Mouse (Mus musculus) gonadal fat pad, adult 2 months (tissue): ENCODE results near the gene Phf21b. TPM values are rescaled to one million over a fixed set of nuclear protein-coding genes. Genes with fewer than 3 reads are reported as not detected.
A peak's percentile ranks its signal among the peaks of the same experiment; 100 is the strongest.
"Not testable (repeated sequence)": the region's sequence is repeated elsewhere in the genome, so short reads cannot be mapped to it uniquely, and the experiment has no call there.

ENCODE experiments used
- DNase-seq: peaks from one replicate; pipeline ENCODE4 v3.0.0-alpha.2; 2012; ENCODE audit warnings: low read depth
- polyA plus RNA-seq: library from polyadenylated mRNA; depleted of rRNA; stranded (reverse); fragments of >200 nt; gene quantifications from 2 replicates; pipeline ENCODE4 v1.2.3, GENCODE M21; 2012; rRNA removed

Gene Phf21b
- 1.5 and 2.8 TPM in 2 replicates for polyA plus RNA-seq

DNA sequence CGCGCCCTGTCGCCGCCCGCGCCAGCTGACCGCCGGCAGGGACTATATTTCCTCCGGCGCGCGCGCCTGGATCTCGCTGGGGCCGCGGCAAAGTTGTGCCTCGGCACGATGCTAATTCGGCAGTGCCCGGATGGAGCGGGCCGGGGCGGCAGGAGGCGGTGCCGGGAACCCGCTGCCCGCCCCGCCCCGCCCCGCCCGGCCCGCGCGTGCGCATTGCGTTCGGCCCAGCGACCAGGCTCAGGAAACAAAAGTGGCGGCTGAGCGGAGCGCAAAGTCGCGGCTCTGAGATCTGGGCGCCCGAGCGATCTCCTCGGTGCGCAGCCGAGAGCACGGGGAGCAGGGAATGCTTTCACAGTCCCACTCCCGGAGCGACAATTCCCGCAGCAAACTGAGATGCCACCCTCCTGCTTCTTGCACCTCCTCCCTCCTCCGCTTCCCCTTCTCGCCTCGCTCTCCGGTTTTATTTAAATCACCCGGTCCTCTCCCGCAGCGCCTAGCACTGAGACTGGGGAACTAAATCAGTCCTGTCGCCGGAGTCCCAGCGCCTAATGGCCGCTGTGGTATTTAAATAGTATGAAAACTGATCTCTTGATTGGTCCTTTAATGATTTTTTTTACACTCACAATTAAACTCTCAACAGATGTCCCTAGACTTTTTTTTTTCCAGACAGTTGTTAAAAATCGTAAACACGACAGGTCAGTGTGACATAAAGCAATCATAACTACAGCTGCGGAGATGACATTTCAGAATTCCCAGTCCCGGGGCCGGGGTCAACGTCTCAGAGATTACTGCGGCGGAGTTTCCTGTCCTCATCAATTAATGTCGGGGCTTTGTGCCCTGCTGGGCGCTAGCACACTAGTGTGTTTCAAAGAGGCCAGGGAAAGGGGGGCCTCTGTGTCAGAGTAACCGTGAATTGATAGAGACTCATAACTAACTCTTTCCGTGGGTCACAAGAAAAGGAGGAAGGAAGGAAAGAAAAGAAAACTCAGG lies at the start of gene Phf21b:
TSS of gene Phf21b (minus strand) at position 44 of the 990 bp plus-strand sequence.
- peak; percentile 6 for DNase-seq

GRCm38 (mm10) chr15:84903843-84904385 lies 48.1 kb upstream of the Phf21b start:
- no peak for DNase-seq

- DNase-seq: no peak
These were observed 42.2 kb upstream of the Phf21b start for GRCm38 (mm10) chr15:84898077-84898476.

GRCm38 (mm10) chr15:84896664-84897063 lies 40.8 kb upstream of the Phf21b start:
- DNase-seq: no peak

GRCm38 (mm10) chr15:84896216-84896615 lies 40.4 kb upstream of the Phf21b start:
- not testable (repeated sequence) for DNase-seq

DNA sequence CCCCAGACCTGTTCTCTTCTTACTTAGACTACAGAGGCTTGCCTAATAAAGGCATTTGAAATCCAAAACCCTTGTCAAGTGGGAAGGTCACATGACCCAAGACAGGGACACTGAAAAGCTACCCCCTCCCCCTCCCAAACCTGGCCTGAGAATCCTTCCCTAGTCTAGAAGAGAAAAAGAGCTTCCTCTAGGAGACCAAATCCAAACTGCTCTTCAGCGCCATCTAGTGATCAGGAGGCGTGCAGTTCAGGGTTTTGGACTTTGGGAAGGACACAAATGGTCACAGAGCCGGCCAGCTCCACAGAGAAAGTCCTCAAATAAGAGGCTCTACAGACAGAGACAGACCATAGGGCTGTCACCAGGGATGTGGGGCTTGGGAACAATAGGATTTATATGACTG lies 35.8 kb upstream of the Phf21b start:
- DNase-seq: no peak

- DNase-seq: no peak
These were observed 35.4 kb upstream of the Phf21b start for GRCm38 (mm10) chr15:84891246-84891645.

- no peak for DNase-seq
These were observed 32.2 kb upstream of the Phf21b start for GRCm38 (mm10) chr15:84888066-84888465.

DNA sequence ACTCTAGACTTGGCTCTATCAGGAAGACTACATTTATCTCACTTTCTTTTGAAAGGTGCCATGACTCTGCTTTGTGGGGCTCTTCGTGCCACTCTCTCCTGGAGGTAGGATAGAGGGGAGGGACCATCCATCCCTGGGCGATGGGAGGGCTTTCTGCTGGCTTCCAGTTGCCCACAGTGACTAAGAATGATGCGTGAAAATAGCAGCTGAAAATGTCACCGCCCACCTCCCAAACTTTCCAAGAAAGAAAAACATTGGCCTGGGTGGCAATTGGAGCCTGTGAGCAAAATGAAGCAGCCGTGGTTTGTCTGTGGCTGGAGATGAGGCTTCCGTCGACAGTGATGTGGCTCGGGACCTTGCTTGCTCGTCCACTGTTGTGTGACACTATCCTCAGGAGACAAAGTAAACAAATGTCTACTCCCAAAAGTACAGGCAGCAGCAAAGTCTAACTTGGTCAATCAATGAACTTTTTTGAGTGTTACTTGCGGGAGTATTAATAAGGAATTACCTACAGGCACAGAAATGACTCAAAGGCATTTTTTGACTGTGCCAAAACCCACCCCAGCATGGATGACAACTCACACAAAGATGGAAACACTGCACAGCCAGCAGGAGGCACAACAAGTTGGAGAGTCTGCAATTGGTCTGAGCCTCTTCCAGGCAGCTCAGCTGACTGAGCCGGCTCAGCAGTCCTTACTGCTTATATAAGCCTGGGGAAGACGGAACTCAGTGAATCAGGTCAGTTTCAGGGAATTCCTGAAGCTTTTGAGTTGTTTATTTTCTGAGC lies 21.4 kb upstream of the Phf21b start:
- no peak for DNase-seq

DNA sequence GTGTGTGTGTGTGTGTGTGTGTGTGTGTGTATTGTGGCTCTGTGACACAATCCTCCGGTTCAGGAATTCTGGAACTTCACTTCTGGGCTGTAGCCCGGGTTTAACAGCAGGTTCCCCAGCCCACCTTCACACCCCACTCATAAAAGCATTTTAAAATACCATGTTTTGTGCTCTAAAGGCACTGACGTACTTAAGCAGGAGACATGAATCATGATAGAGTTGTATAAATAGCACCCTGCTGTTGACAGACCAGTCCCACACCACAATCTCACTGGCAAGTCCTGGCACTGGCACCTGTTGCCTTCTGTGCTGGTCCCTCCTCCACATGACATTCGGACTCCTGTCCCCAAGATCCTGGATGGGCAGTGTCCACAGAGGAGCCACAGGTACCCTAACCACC lies 18.0 kb upstream of the Phf21b start:
- DNase-seq: no peak

GRCm38 (mm10) chr15:84873079-84873478 lies 17.2 kb upstream of the Phf21b start:
- DNase-seq: no peak

DNA sequence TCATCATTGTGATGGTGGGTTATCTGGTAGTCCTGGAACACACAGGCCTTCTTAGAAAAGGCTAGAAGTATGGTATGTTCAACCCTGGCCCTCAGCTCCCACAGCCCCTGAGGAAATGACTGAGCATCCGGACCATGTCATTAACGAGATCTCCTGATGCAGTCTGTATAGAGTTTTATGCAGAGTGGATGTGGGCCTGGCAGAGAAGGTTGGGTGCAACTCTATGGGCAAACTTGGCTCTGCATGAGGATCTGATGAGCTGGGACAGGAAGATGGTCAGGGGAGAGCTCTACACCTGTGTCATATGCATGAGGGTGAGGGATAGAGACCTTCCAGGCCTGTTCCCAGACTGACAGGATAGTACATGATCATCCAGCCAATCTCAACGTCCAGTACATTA lies 16.0 kb upstream of the Phf21b start:
- DNase-seq: no peak

- no peak for DNase-seq
These were observed 6.1 kb upstream of the Phf21b start for GRCm38 (mm10) chr15:84861911-84862310.

DNA sequence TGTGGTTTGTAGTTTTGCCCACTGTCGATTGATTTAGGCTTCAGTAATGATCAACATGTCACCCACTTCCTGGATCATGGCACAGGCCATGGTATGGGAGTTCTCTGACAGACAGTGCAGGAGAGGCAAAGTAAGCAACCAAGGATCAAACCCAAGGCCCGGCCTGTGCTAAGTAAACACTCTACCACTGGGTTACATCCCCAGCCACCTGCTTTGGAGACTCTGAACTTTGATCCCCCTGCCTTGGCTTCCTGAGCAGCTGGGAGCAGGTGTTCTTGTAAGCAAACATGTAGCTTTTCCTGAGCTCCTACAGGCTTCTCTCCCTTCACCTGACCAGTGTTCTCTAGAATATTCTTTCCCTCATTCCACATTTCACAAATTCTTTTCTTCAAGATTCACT lies 1.8 kb upstream of the Phf21b start:
- no peak for DNase-seq

DNA sequence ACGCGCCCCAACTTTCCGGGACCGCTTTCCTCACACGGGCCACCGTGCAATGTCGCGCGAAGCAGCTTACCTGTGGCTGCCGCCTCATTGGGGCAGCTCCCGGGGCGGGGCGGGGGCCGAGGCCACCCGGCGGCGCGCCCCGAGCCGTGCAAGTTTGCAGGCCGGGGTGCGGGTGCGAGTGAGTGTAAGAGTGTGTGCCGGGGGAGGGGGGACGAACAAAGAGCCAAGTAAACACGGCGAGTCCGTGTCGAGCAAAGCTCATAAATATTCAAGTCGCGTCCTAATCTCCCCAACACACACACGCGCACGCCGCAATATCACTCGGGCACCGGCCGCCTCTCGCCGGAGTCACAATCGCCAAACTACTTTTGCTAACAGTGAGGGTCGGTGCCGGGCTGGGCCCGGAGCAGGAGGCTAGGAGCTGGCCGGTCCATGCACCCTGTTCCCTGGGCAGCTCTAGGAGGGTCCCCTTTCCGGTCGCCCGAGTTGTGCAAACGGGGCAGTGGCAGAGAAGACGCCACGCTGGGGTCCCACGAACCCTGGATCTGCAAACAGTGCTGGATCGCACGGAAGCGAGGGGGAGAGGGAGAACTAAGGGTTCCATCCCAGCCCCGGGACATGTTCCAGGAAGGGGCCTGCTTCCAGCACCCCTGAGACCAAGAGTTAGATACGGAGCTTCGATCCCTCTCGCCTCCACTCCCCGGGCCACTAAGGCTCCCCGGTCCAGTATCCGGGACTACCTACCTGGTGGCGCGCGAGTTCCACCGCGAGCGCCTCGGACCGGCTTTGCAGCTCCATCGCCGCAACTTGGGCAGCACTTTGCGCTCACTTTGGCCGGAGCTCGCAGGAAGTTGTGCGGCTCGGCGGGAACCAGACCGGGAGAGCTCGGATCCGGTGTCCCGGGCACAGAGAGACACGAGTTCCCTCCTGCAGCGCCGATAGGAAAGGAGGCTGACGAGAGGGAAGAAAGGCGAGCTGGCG lies 638 bp downstream of the Phf21b start:
- no peak for DNase-seq

GRCm38 (mm10) chr15:84854171-84854811 lies 1.6 kb downstream of the Phf21b start:
- no peak for DNase-seq

GRCm38 (mm10) chr15:84853261-84854137 lies 2.4 kb downstream of the Phf21b start:
- DNase-seq: no peak

- DNase-seq: no peak
These were observed 3.3 kb downstream of the Phf21b start for GRCm38 (mm10) chr15:84852457-84853070.

DNA sequence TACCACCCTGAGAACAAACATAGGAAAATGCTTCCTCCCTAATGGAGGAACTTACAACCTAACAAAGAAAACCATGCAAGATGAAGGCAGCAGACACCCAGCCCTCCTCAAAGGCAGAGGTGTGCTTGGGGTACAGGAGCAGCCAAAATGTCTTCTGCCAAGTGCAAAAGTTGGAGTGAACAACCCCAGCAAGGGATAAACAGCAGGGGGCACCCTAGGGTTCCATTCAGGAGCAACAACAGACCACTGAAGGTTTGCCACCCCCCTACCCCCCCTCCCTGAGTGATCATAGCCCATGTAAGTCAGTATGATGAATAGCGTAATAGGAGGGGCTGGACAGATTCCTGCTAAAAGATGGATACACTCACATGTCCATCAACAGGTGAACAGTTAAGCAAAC lies 5.5 kb downstream of the Phf21b start:
- no peak for DNase-seq
